Mouse (Mus musculus) neural tube, embryonic 15.5 days (tissue): ENCODE results near the gene Glrp1. TPM values are rescaled to one million over a fixed set of nuclear protein-coding genes. Genes with fewer than 3 reads are reported as not detected.
A peak's percentile ranks its signal among the peaks of the same experiment; 100 is the strongest.

Experiments
- ATAC-seq: fragments of 200-750 bp; cut with Nextera tagmentation; 2 replicates; pipeline ENCODE4 v1.8.0; 2017; ENCODE audit warnings: mild to moderate bottlenecking, moderate TSS enrichment, moderate library complexity; ENCODE audit not compliant: low FRiP score
- H3K27ac ChIP-seq: fragments of 300-500 bp; sonication (generic); replicated peaks from 2 replicates; pipeline ENCODE4 v1.5.1; 2015; ENCODE audit warnings: mild to moderate bottlenecking, inconsistent platforms
- H3K27me3 ChIP-seq: fragments of 300-500 bp; sonication (generic); replicated peaks from 2 replicates; pipeline ENCODE4 v1.6.1; 2015; ENCODE audit warnings: inconsistent platforms
- H3K36me3 ChIP-seq: fragments of 300-500 bp; sonication (generic); 2 replicates; pipeline ENCODE4 v1.6.1; 2015; ENCODE audit warnings: inconsistent platforms
- H3K4me1 ChIP-seq: fragments of 300-500 bp; sonication (generic); 2 replicates; pipeline ENCODE4 v1.6.1; 2015; ENCODE audit warnings: inconsistent platforms
- H3K4me2 ChIP-seq: fragments of 300-500 bp; sonication (generic); 2 replicates; pipeline ENCODE4 v1.6.1; 2015; ENCODE audit warnings: inconsistent platforms, mild to moderate bottlenecking, moderate library complexity
- H3K4me3 ChIP-seq: fragments of 300-500 bp; sonication (generic); replicated peaks from 2 replicates; pipeline ENCODE4 v1.5.1; 2015; ENCODE audit warnings: mild to moderate bottlenecking, inconsistent platforms
- H3K9ac ChIP-seq: fragments of 300-500 bp; sonication (generic); replicated peaks from 2 replicates; pipeline ENCODE4 v1.6.1; 2015; ENCODE audit warnings: mild to moderate bottlenecking, inconsistent platforms
- H3K9me3 ChIP-seq: fragments of 300-500 bp; sonication (generic); replicated peaks from 2 replicates; pipeline ENCODE4 v1.6.1; 2016; ENCODE audit warnings: inconsistent platforms
- WGBS: fragments of 180-500 bp; shearing (Covaris S2); methylation state at CpG from one replicate; pipeline ENCODE4 v1.1.7; 2015; ENCODE audit warnings: mixed read lengths; 5-methylcytosine and 5-hydroxymethylcytosine counted together
- polyA plus RNA-seq: library from polyadenylated mRNA; unstranded; fragments of >200 nt; fragmentation: Nextera tagmentation; extraction: Ambion mirVana; gene quantifications from 2 replicates; pipeline ENCODE4 v1.2.1, GENCODE M21; 2015

Gene Glrp1
- polyA plus RNA-seq, 1 experiment from 2014 or later = not detected

- Histone ChIP-seq H3K4me2 (no peak overlapping the region), H3K9me3 (no peaks in the 10 kb centered on the region), H3K27ac (no peak overlapping the region), H3K27me3 (no peaks in the 10 kb centered on the region), H3K9ac (no peak overlapping the region), H3K4me3 (no peak overlapping the region), H3K36me3 (no peaks in the 10 kb centered on the region), H3K4me1 (peaks cover 9% of the 10 kb centered on the region; the same call in 1 of the 2 replicates)
- ATAC-seq = no peak
- WGBS = 80% methylated on average over 3 of the region's 3 CpGs
Observed at GRCm38 (mm10) chr1:88492415-88492814, 17.5 kb downstream of the Glrp1 start.

GRCm38 (mm10) chr1:88491617-88492378, 18.1 kb downstream of the Glrp1 start:
- 64% methylated on average over 17 of the region's 17 CpGs for WGBS
- no peak overlapping the region for H3K27ac ChIP-seq

GRCm38 (mm10) chr1:88490164-88490563, 19.7 kb downstream of the Glrp1 start:
- 88% methylated on average over 10 of the region's 10 CpGs for WGBS
- Histone ChIP-seq H3K27ac (no peak overlapping the region), H3K9ac (no peak overlapping the region), H3K4me1 (peaks cover 9% of the 10 kb centered on the region; the same call in 1 of the 2 replicates), H3K4me3 (no peak overlapping the region), H3K9me3 (no peaks in the 10 kb centered on the region), H3K27me3 (no peaks in the 10 kb centered on the region), H3K36me3 (no peaks in the 10 kb centered on the region), H3K4me2 (no peak overlapping the region)
- no peak for ATAC-seq

More at GRCm38 (mm10) chr1:88491617-88492378, 18.1 kb downstream of the Glrp1 start:
- ATAC-seq = no peak
- Histone ChIP-seq H3K27me3 (no peaks in the 10 kb centered on the region), H3K36me3 (no peaks in the 10 kb centered on the region), H3K9me3 (no peaks in the 10 kb centered on the region), H3K9ac (no peak overlapping the region), H3K4me2 (no peak overlapping the region), H3K4me3 (no peak overlapping the region), H3K4me1 (peaks cover 9% of the 10 kb centered on the region; the same call in 1 of the 2 replicates)

- WGBS = 65% methylated on average over 4 of the region's 4 CpGs
- Histone ChIP-seq H3K36me3 (no peaks in the 10 kb centered on the region), H3K9ac (no peak overlapping the region), H3K27ac (no peak overlapping the region), H3K27me3 (no peaks in the 10 kb centered on the region), H3K4me2 (no peak overlapping the region), H3K4me3 (no peak overlapping the region), H3K4me1 (peaks cover 9% of the 10 kb centered on the region; the same call in 1 of the 2 replicates), H3K9me3 (no peaks in the 10 kb centered on the region)
- ATAC-seq = no peak
Observed at GRCm38 (mm10) chr1:88488957-88489356, 20.9 kb downstream of the Glrp1 start.

GRCm38 (mm10) chr1:88486336-88486735, 23.5 kb downstream of the Glrp1 start:
- no peak overlapping the region for H3K4me2 ChIP-seq
- no peak for ATAC-seq
- H3K36me3 ChIP-seq = no peaks in the 10 kb centered on the region
- no peak overlapping the region for H3K27ac ChIP-seq
- no peaks in the 10 kb centered on the region for H3K27me3 ChIP-seq
- H3K4me1 ChIP-seq = peaks cover 11% of the 10 kb centered on the region
- no peak overlapping the region for H3K9ac ChIP-seq
- H3K4me3 ChIP-seq = no peak overlapping the region
- 74% methylated on average over 4 of the region's 4 CpGs for WGBS
- H3K9me3 ChIP-seq = no peaks in the 10 kb centered on the region

- ATAC-seq = no peak
- Histone ChIP-seq H3K9me3 (no peaks in the 10 kb centered on the region), H3K4me2 (no peak overlapping the region), H3K27me3 (no peaks in the 10 kb centered on the region), H3K27ac (no peak overlapping the region), H3K4me1 (peaks cover 15% of the 10 kb centered on the region), H3K9ac (no peak overlapping the region), H3K4me3 (no peak overlapping the region), H3K36me3 (no peaks in the 10 kb centered on the region)
- WGBS = 81% methylated on average over 4 of the region's 4 CpGs
Observed at GRCm38 (mm10) chr1:88484059-88484458, 25.8 kb downstream of the Glrp1 start.

GRCm38 (mm10) chr1:88482142-88483099, 27.4 kb downstream of the Glrp1 start:
- Histone ChIP-seq H3K27me3 (no peaks in the 10 kb centered on the region), H3K9me3 (no peaks in the 10 kb centered on the region), H3K4me1 (peaks cover 20% of the 10 kb centered on the region), H3K4me2 (no peak overlapping the region), H3K36me3 (no peaks in the 10 kb centered on the region), H3K9ac (no peak overlapping the region), H3K4me3 (no peak overlapping the region), H3K27ac (peak overlapping the region; percentile 33; the same call in 1 of the 2 replicates)
- peak; percentile 66; the same call in 1 of the 2 replicates for ATAC-seq
- 47% methylated on average over 17 of the region's 17 CpGs for WGBS

- H3K9me3 ChIP-seq = no peaks in the 10 kb centered on the region
- no peak overlapping the region for H3K4me3 ChIP-seq
- no peak for ATAC-seq
- no peak overlapping the region for H3K4me2 ChIP-seq
- no peak overlapping the region for H3K27ac ChIP-seq
- peaks cover 20% of the 10 kb centered on the region for H3K4me1 ChIP-seq
- H3K9ac ChIP-seq = no peak overlapping the region
- H3K27me3 ChIP-seq = no peaks in the 10 kb centered on the region
- 56% methylated on average over 8 of the region's 8 CpGs for WGBS
- no peaks in the 10 kb centered on the region for H3K36me3 ChIP-seq
Observed at GRCm38 (mm10) chr1:88480594-88480993, 29.3 kb downstream of the Glrp1 start.

- H3K4me1 ChIP-seq = peaks cover 24% of the 10 kb centered on the region
- no peak overlapping the region for H3K4me3 ChIP-seq
- H3K9me3 ChIP-seq = no peaks in the 10 kb centered on the region
- H3K9ac ChIP-seq = no peak overlapping the region
- 7% methylated on average over 2 of the region's 2 CpGs for WGBS
- no peak overlapping the region for H3K4me2 ChIP-seq
- ATAC-seq = no peak
- no peak overlapping the region for H3K27ac ChIP-seq
- no peaks in the 10 kb centered on the region for H3K27me3 ChIP-seq
- H3K36me3 ChIP-seq = no peaks in the 10 kb centered on the region
Observed at GRCm38 (mm10) chr1:88478205-88478604, 31.7 kb downstream of the Glrp1 start.

- no peaks in the 10 kb centered on the region for H3K27me3 ChIP-seq
- H3K4me2 ChIP-seq = no peak overlapping the region
- H3K9me3 ChIP-seq = no peaks in the 10 kb centered on the region
- H3K4me3 ChIP-seq = no peak overlapping the region
- no peaks in the 10 kb centered on the region for H3K36me3 ChIP-seq
- H3K27ac ChIP-seq = no peak overlapping the region
- 92% methylated on average over 20 of the region's 20 CpGs for WGBS
- ATAC-seq = no peak
- peaks cover 13% of the 10 kb centered on the region for H3K4me1 ChIP-seq
- H3K9ac ChIP-seq = no peak overlapping the region
Observed at GRCm38 (mm10) chr1:88476554-88477085, 33.2 kb downstream of the Glrp1 start.

- H3K4me1 ChIP-seq = peaks cover 10% of the 10 kb centered on the region
Observed at GRCm38 (mm10) chr1:88475502-88475953, 34.3 kb downstream of the Glrp1 start.

More at GRCm38 (mm10) chr1:88475502-88475953, 34.3 kb downstream of the Glrp1 start:
- H3K27me3 ChIP-seq = no peaks in the 10 kb centered on the region
- H3K4me2 ChIP-seq = no peak overlapping the region
- no peaks in the 10 kb centered on the region for H3K36me3 ChIP-seq
- whole genome bisulfite sequencing = 17% methylated on average over 8 of the region's 8 CpGs
- no peak overlapping the region for H3K27ac ChIP-seq
- no peak for ATAC-seq
- no peak overlapping the region for H3K9ac ChIP-seq
- H3K4me3 ChIP-seq = no peak overlapping the region
- H3K9me3 ChIP-seq = no peaks in the 10 kb centered on the region
